Mouse (Mus musculus): ENCODE measurements around the gene Hectd2. TPM values are rescaled to one million over a fixed set of nuclear protein-coding genes. Genes with fewer than 3 reads are reported as not detected.

Hectd2 gene
- total RNA-seq, 2 experiments from 2014 or later: 4.5 to 4.8 TPM

GRCm38 (mm10) chr19:36641128-36641527 is 86.7 kb downstream of the Hectd2 start:
- DNase-seq (ENCODE audit: low spot score in 2 of 2): no peak

DNA sequence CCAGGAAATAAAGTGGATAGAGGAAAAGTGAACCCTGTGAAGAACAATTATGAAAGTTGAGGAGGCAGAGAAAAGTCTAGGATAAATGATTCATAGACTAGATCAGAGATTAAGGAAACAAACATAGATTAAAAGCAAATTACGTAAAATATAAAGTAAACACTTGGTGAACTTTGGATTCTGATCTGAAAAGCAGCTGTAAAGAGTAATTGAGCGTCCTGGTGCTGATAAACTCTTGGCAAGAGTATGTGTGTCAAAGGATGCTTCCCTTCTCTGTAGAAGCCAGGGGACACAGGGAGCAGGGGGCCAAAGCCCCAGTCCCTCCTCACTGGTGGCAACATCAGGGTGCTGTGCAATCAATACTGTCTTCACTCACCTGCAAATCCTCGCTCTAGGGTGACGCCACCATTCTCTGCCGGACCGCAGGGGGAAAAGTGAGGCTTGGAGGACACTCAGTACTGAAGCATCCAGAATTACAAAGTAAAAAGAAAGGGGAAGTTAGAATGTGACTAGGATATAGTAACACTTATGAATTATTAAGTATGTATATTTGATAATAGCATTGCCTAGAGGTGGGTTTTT is 91.0 kb downstream of the Hectd2 start:
- DNase-seq (ENCODE audit: low spot score in 2 of 2): no peak

- DNase-seq (ENCODE audit: low spot score in 2 of 2): no peak
Observed at GRCm38 (mm10) chr19:36646132-36646828, 91.8 kb downstream of the Hectd2 start.

GRCm38 (mm10) chr19:36652686-36653085 is 98.2 kb downstream of the Hectd2 start:
- no peak for DNase-seq (ENCODE audit: low spot score in 2 of 2)

GRCm38 (mm10) chr19:36662734-36663133 is 108.3 kb downstream of the Hectd2 start:
- no peak for DNase-seq (ENCODE audit: low spot score in 2 of 2)

GRCm38 (mm10) chr19:36663918-36664317 is 109.5 kb downstream of the Hectd2 start:
- DNase-seq (ENCODE audit: low spot score in 2 of 2): no peak

DNA sequence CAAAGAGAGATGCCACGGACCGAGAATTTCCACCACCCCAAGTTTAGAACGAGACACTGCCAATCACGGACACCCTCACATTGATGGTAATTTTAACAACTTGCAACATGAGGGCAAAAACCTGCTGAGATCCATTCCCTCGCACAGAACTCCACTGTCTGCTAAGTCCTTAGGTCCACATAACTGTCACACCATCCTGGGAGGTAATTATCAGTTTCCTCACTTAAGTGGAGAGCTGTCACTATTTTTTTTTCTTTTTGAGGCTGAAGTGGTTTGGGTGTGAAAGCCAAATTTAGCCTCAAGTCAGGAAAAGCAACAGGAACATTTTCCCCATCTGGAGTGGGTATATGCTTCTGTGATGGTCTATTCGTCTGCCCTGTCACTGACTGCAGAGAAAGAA is 110.0 kb downstream of the Hectd2 start:
- no peak for DNase-seq (ENCODE audit: low spot score in 2 of 2)

GRCm38 (mm10) chr19:36665206-36665605 is 110.8 kb downstream of the Hectd2 start:
- no peak for DNase-seq (ENCODE audit: low spot score in 2 of 2)

DNA sequence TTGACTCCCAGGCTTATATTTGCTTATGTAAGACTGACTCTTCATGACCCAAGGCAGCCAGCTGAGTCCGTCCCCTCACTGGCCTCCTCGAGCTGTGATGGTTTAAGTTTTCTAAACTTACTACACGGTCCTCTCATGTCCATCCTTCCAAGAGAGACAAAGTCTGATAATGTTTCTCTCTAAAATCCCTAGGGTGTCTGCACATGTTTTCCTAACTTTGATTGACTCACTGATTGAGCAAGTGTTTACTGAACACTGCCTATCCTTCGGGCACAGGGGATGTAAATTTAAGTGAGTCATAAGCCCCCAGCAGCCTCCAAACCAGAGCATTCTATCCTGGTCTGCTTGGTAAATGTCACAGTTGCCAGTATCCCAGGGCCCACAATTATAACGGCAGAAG is 111.2 kb downstream of the Hectd2 start:
- DNase-seq (ENCODE audit: low spot score in 2 of 2): no peak

DNA sequence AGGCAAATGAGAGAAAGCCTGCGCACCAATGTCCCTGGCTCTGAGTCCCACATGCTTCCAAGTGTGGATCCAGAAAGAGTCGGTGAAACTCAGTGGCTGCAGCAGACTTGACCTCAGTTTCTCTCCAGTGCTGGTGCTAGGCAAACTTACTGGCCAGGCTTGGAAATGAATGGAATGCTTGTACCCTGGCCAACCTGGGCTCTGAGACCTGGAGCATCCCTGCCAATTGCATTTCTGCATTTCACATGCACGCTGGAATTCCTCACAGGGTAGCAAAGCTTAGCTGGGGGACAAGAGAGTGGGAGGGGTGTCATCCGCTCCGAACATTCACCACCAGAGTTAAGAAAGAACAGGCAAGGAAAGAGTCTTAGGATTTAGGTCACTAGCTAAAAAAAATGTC is 112.0 kb downstream of the Hectd2 start:
- no peak for DNase-seq (ENCODE audit: low spot score in 2 of 2)

DNA sequence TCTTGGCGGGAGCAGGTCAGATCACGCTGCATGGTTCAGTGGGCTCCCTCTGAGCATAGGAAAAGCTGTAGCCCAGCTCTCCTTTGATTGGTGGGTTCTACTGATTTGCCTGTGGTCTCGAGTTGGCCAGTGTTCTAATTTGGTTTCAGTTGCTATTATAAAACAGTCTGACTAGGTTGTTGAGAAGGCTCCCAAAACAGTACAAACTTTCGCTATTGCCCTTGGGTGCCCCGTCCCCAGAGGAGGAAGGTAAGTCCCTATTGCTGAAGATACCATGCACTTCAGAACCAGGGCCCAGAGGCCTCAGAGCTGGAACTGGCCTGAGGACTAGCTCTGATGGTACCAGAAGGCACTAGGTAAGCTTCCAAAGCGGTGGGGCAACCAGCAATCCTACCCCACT is 112.9 kb downstream of the Hectd2 start:
- DNase-seq (ENCODE audit: low spot score in 2 of 2): no peak

- no peak for DNase-seq (ENCODE audit: low spot score in 2 of 2)
Observed at GRCm38 (mm10) chr19:36668098-36668497, 113.7 kb downstream of the Hectd2 start.

- no peak for DNase-seq (ENCODE audit: low spot score in 2 of 2)
Observed at GRCm38 (mm10) chr19:36668881-36669639, 114.6 kb downstream of the Hectd2 start.

DNA sequence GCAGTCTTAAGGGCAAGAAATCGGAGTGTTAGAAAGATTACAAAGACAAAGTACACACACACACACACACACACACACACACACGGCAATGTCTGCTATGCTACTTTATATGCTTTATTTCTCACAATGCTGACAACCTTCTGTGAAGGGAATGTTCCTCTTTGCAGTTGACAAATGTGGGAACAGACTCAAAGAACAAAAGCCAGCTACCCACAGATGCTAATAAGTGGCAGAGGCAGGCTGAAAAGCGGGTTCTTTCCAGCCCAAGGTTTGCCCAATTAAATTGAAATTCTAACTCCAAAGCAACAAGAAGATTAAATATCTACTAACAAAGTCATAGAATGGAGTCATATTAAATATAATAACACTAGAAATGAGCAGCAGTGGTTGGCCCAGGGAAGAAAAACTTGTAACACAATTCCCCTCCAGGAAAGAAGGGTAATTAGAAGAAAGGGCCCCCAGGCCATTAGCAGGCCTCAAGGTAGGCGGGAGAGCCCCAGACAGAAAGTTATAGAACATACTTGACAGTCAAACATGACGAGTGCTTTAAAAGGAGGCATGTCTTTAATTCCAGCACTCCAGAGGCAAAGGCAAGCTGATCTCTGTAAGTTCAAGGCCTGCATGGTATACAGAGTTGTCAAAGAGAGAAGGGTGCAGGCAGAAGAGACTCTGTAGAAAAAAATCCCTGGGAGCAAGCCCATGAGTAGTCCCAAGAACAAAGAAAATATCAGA is 115.4 kb downstream of the Hectd2 start:
- DNase-seq (ENCODE audit: low spot score in 2 of 2): no peak

Other genes with a start within 250 kb of the Hectd2 start
- 10 to 100 TPM; 21.7 to 25.3 TPM for gene Pcgf5, start 206.3 kb upstream of the Hectd2 start, total RNA-seq (2021)
- gene Ppp1r3c, start 182.0 kb downstream of the Hectd2 start, total RNA-seq (2021): 10 to 100 TPM; 11.8 to 14.6 TPM